Mouse (Mus musculus): Measurements from ENCODE around the gene Cabp1.
A peak's percentile ranks its signal among the peaks of the same experiment; 100 is the strongest.

DNA sequence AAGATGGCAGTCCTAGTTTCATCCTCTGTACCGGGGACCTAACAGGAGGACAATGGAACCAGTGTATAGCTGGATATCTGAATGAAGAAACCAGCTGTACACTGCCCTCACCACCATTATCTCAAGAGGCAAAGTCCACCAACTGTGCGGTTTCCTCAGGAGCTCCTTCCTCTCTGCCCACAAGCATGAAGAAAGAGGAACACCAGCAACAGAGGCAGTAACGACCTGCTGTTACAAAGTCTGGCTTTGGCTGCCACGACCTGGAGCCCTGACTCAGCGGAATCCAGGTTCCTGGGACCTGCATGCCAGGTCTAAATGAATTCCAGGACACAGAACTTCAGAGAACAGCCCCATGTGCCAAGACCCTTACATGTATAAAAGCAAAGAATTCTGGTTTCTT, 38.4 kb downstream of the Cabp1 start:
- TF ChIP-seq CTCF (IDR thresholded peaks at IDR 0.05; ENCODE audit: extremely low read depth, insufficient read length, insufficient replicate concordance, low read depth, low read length), result no peak
- TF ChIP-seq POLR2A (IDR thresholded peaks at IDR 0.05; ENCODE audit: low read depth, low read length), result peak; percentile 60; the same call in 1 of the 2 replicates

Data from small intestine, adult 2 months (tissue).